Mouse (Mus musculus) CH12.LX (cell line): Measurements from ENCODE around the gene Mtmr12.

Experiments used
- CHD2 ChIP-seq: IDR thresholded peaks from 2 replicates; pipeline ENCODE4 v1.6.1; 2011; ENCODE audit warnings: low read length, improper control_type of control experiment
- CTCF ChIP-seq, 2 experiments: IDR thresholded peaks in 1 of 2; conservative IDR thresholded peaks in 1 of 2; 2 replicates each; pipeline ENCODE4 v1.5.1; 2011 to 2012; ENCODE audit warnings: low read depth in 2 of 2, low read length in 2 of 2, improper control_type of control experiment in 1 of 2, inconsistent platforms in 1 of 2, mild to moderate bottlenecking in 1 of 2, moderate library complexity in 1 of 2
- EP300 ChIP-seq: IDR thresholded peaks from 2 replicates; pipeline ENCODE4 v1.6.1; 2011; ENCODE audit warnings: low read length, improper control_type of control experiment
- HCFC1 ChIP-seq: IDR thresholded peaks from 2 replicates; pipeline ENCODE4 v1.6.1; 2012; ENCODE audit warnings: low read depth, mild to moderate bottlenecking, inconsistent platforms, low read length, improper control_type of control experiment
- MYC ChIP-seq: IDR thresholded peaks from 2 replicates; pipeline ENCODE4 v1.6.1; 2011; ENCODE audit warnings: low read depth, mild to moderate bottlenecking, improper control_type of control experiment, low read length
- TCF12 ChIP-seq: IDR thresholded peaks from 2 replicates; pipeline ENCODE4 v1.6.1; 2014; ENCODE audit warnings: low read depth, mild to moderate bottlenecking, inconsistent platforms, low read length, improper control_type of control experiment

- no peak for TF ChIP-seq MYC
- TF ChIP-seq EP300 = no peak
- no peak for TF ChIP-seq CHD2
- no peak for TF ChIP-seq CTCF (conservative IDR thresholded peaks at IDR 0.05 in 1 of 2, IDR thresholded peaks at IDR 0.05 in 1 of 2; ENCODE audit: low read depth in 2 of 2, low read length in 2 of 2)
- no peak for TF ChIP-seq HCFC1
- no peak for TF ChIP-seq TCF12
Observed at GRCm38 (mm10) chr15:12193880-12194816, 10.7 kb upstream of the Mtmr12 start.
